In the genomic region with DNA sequence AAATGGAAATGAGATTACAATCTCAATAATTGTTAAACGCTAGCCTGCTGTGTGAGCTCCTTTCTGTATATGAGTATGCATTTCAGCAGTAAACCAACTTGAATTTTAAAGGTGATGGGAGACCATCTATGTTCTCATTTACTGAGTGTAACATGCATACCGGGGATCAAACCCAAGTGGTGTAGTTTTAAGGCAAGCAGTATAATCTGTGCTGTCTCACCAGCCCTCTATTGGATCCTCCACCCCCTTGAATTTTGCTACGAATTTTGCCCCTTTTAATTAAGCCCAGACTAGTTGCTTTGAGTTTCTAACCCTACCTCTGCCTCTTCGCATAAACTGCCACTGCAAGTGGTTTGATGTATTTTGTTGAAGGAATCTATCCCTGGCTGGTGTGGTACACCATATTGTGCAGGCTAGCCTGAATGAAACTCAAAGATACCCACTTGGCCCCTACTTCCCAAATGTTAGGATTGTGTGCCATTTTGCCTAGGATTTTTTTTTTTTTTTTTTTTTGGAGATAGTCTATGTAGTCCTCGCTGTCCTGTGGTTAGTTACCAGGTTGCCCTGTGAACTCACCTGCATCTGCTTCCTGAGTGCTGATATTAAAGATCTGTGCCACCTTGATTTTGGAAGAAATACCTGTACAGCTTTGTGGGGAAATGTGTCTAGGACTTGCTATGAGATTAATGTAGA, we compare ENCODE assay signal across 8 mouse cellular contexts. TPM values are rescaled to one million over a fixed set of nuclear protein-coding genes. Genes with fewer than 3 reads are reported as not detected.
DNase-seq lines count a peak whose midpoint lies in the region; ATAC-seq and TF ChIP-seq lines count a peak whose summit lies in the region.

No protein-coding gene starts in this region.

- H3K27me3 ChIP-seq in kidney, postnatal 0 days (ENCODE audit: insufficient read depth, low read length), result no peaks in the 10 kb centered on the region
- H3K27me3 ChIP-seq in hindbrain, postnatal 0 days (ENCODE audit: insufficient read depth, low read length), result no peaks in the 10 kb centered on the region
- H3K27me3 ChIP-seq in midbrain, postnatal 0 days (ENCODE audit: insufficient read depth, low read length), result no peaks in the 10 kb centered on the region

- 62% methylated on average over 5 of the region's 5 CpGs for WGBS in kidney, postnatal 0 days
- 60% methylated on average over 5 of the region's 5 CpGs for WGBS in hindbrain, postnatal 0 days
- WGBS in midbrain, postnatal 0 days, result 65% methylated on average over 5 of the region's 5 CpGs

- no peaks in the 10 kb centered on the region for H3K9me3 ChIP-seq in kidney, postnatal 0 days (replicated peaks; ENCODE audit: low read length)
- no peaks in the 10 kb centered on the region for H3K9me3 ChIP-seq in hindbrain, postnatal 0 days (ENCODE audit: low read length)
- H3K9me3 ChIP-seq in midbrain, postnatal 0 days (ENCODE audit: low read length), result no peaks in the 10 kb centered on the region

- no peak for ATAC-seq in kidney, postnatal 0 days (replicated peaks; ENCODE audit: low FRiP score, low read depth)
- no peak for ATAC-seq in hindbrain, postnatal 0 days
- ATAC-seq in midbrain, postnatal 0 days (ENCODE audit: low FRiP score), result no peak

- H3K4me1 ChIP-seq in kidney, postnatal 0 days (replicated peaks; ENCODE audit: insufficient read depth, low read length), result peaks cover 23% of the 10 kb centered on the region
- H3K4me1 ChIP-seq in brown adipose tissue, adult 24 weeks (ENCODE audit: control insufficient read depth, insufficient read depth, insufficient read length, low read length), result peaks cover 6% of the 10 kb centered on the region; the same call in 1 of the 2 replicates
- H3K4me1 ChIP-seq in hindbrain, postnatal 0 days (ENCODE audit: insufficient read depth, low read length), result peaks cover 18% of the 10 kb centered on the region
- H3K4me1 ChIP-seq in midbrain, postnatal 0 days (ENCODE audit: insufficient read depth, low read length), result peaks cover 19% of the 10 kb centered on the region

- TF ChIP-seq CTCF in kidney, postnatal 0 days (IDR thresholded peaks at IDR 0.05; ENCODE audit: low read depth), result no peak
- no peak for TF ChIP-seq CTCF in hindbrain, postnatal 0 days (IDR thresholded peaks at IDR 0.05; ENCODE audit: low read depth)
- no peak for TF ChIP-seq CTCF in midbrain, postnatal 0 days (IDR thresholded peaks at IDR 0.05)

- H3K36me3 ChIP-seq in kidney, postnatal 0 days (ENCODE audit: insufficient read depth, low read length), result peaks cover 9% of the 10 kb centered on the region; the same call in 1 of the 2 replicates
- peaks cover 7% of the 10 kb centered on the region; the same call in 1 of the 2 replicates for H3K36me3 ChIP-seq in hindbrain, postnatal 0 days (ENCODE audit: insufficient read depth, low read length)
- peaks cover 6% of the 10 kb centered on the region; the same call in 1 of the 2 replicates for H3K36me3 ChIP-seq in midbrain, postnatal 0 days (ENCODE audit: insufficient read depth, low read length)

- peak overlapping the region; percentile 47 for H3K4me3 ChIP-seq in kidney, postnatal 0 days (replicated peaks; ENCODE audit: low read depth, low read length)
- peak overlapping the region; percentile 40 for H3K4me3 ChIP-seq in brown adipose tissue, adult 24 weeks (ENCODE audit: insufficient read depth, low read depth, low read length)
- H3K4me3 ChIP-seq in hindbrain, postnatal 0 days (ENCODE audit: low read length), result peak overlapping the region; percentile 44
- H3K4me3 ChIP-seq in midbrain, postnatal 0 days (ENCODE audit: low read depth, low read length), result peak overlapping the region; percentile 46

- H3K4me2 ChIP-seq in kidney, postnatal 0 days (ENCODE audit: low read length), result peak overlapping the region; percentile 72
- H3K4me2 ChIP-seq in hindbrain, postnatal 0 days (ENCODE audit: low read depth, low read length), result peak overlapping the region; percentile 71
- H3K4me2 ChIP-seq in midbrain, postnatal 0 days (ENCODE audit: low read depth, low read length, poor library complexity, severe bottlenecking), result peak overlapping the region; percentile 89

- no peak for DNase-seq in kidney, postnatal 0 days (ENCODE audit: low spot score)
- no peak for DNase-seq in kidney, postnatal 36 days
- no peak for DNase-seq in hindbrain, postnatal 0 days (ENCODE audit: low spot score)
- no peak for DNase-seq in midbrain, postnatal 0 days (ENCODE audit: low spot score)
- no peak for DNase-seq in adrenal gland, adult 8-10 months
- DNase-seq in right cerebral cortex, postnatal 4 days, result no peak
- DNase-seq in adrenal gland, adult (ENCODE audit: inconsistent age in 2 of 2, low spot score in 1 of 2), result no peak

- H3K9ac ChIP-seq in kidney, postnatal 0 days (ENCODE audit: low read depth, low read length), result no peak overlapping the region
- no peak overlapping the region for H3K9ac ChIP-seq in hindbrain, postnatal 0 days (replicated peaks; ENCODE audit: low read length)
- H3K9ac ChIP-seq in midbrain, postnatal 0 days (replicated peaks; ENCODE audit: low read length, poor library complexity, severe bottlenecking), result peak overlapping the region; percentile 24; the same call in 1 of the 2 replicates

- no peak overlapping the region for H3K27ac ChIP-seq in kidney, postnatal 0 days
- no peak overlapping the region for H3K27ac ChIP-seq in brown adipose tissue, adult 24 weeks (replicated peaks; ENCODE audit: low read depth, low read length)
- H3K27ac ChIP-seq in hindbrain, postnatal 0 days, result no peak overlapping the region
- no peak overlapping the region for H3K27ac ChIP-seq in midbrain, postnatal 0 days (ENCODE audit: low read depth, low read length)

RNA-seq across cellular contexts. Expression of a gene that starts 3.3 kb away (rescaled TPM):
- polyA plus RNA-seq in kidney, postnatal 0 days (2015; fragmentation: Nextera tagmentation; extraction: Ambion mirVana), result 2,759 and 3,018 TPM in 2 replicates
- 359 and 432 TPM in 2 replicates for polyA plus RNA-seq in brown adipose tissue, adult 24 weeks (2012; ENCODE audit: insufficient read depth, insufficient read length, missing spikeins)
- 1,525 and 1,633 TPM in 2 replicates for total RNA-seq in hindbrain, postnatal 0 days (2014; rRNA removed)
- 4,229 and 4,277 TPM in 2 replicates for polyA plus RNA-seq in hindbrain, postnatal 0 days (2015; fragmentation: Nextera tagmentation; extraction: Ambion mirVana)
- total RNA-seq in midbrain, postnatal 0 days (2014; rRNA removed), result 1,443 and 2,095 TPM in 2 replicates
- 4,479 and 4,841 TPM in 2 replicates for polyA plus RNA-seq in midbrain, postnatal 0 days (2015; fragmentation: Nextera tagmentation; extraction: Ambion mirVana)
- 1,000 to 10,000 TPM; 1,433 to 1,769 (median 1,540) TPM for total RNA-seq in adrenal gland, adult 8-10 months (2022)

RNA-seq across cellular contexts. Expression of a gene that starts 15.2 kb away (rescaled TPM):
- polyA plus RNA-seq in kidney, postnatal 0 days (2015; fragmentation: Nextera tagmentation; extraction: Ambion mirVana), result 17.1 and 17.6 TPM in 2 replicates
- polyA plus RNA-seq in brown adipose tissue, adult 24 weeks (2012; ENCODE audit: insufficient read depth, insufficient read length, missing spikeins), result 41.7 and 45.2 TPM in 2 replicates
- total RNA-seq in hindbrain, postnatal 0 days (2014; rRNA removed), result 57.9 and 64.1 TPM in 2 replicates
- polyA plus RNA-seq in hindbrain, postnatal 0 days (2015; fragmentation: Nextera tagmentation; extraction: Ambion mirVana), result 32.8 and 37.6 TPM in 2 replicates
- 58.0 and 63.2 TPM in 2 replicates for total RNA-seq in midbrain, postnatal 0 days (2014; rRNA removed)
- polyA plus RNA-seq in midbrain, postnatal 0 days (2015; fragmentation: Nextera tagmentation; extraction: Ambion mirVana), result 30.1 and 32.9 TPM in 2 replicates
- 10 to 100 TPM; 31.1 to 42.2 (median 39.0) TPM for total RNA-seq in adrenal gland, adult 8-10 months (2022)

RNA-seq across cellular contexts. Expression of a gene that starts 20.0 kb away (rescaled TPM):
- 1.7 and 2.4 TPM in 2 replicates for polyA plus RNA-seq in kidney, postnatal 0 days (2015; fragmentation: Nextera tagmentation; extraction: Ambion mirVana)
- polyA plus RNA-seq in brown adipose tissue, adult 24 weeks (2012; ENCODE audit: insufficient read depth, insufficient read length, missing spikeins), result 1.0 and 2.5 TPM in 2 replicates
- 46.2 and 51.0 TPM in 2 replicates for total RNA-seq in hindbrain, postnatal 0 days (2014; rRNA removed)
- 24.4 and 24.9 TPM in 2 replicates for polyA plus RNA-seq in hindbrain, postnatal 0 days (2015; fragmentation: Nextera tagmentation; extraction: Ambion mirVana)
- total RNA-seq in midbrain, postnatal 0 days (2014; rRNA removed), result 55.4 and 62.0 TPM in 2 replicates
- 31.0 and 32.9 TPM in 2 replicates for polyA plus RNA-seq in midbrain, postnatal 0 days (2015; fragmentation: Nextera tagmentation; extraction: Ambion mirVana)
- total RNA-seq in adrenal gland, adult 8-10 months (2022), result 1 to 10 TPM; 3.6 to 7.2 (median 4.9) TPM
